Mouse (Mus musculus) heart, adult 2 months (tissue): Measurements from ENCODE around the gene 2210016F16Rik.

Source experiments
- CTCF ChIP-seq: fragments of 200-600 bp; IDR thresholded peaks from 2 replicates; pipeline ENCODE4 v1.8.1; 2022; ENCODE audit warnings: antibody characterized with exemption, mild to moderate bottlenecking, moderate library complexity
- EP300 ChIP-seq: fragments of 200-500 bp; IDR thresholded peaks from 2 replicates; pipeline ENCODE4 v1.6.1; 2011; ENCODE audit warnings: low read depth, low read length, control low read depth; ENCODE audit not compliant: insufficient read depth
- POLR2A ChIP-seq: fragments of 200-500 bp; IDR thresholded peaks from 2 replicates; pipeline ENCODE4 v1.6.1; 2011; ENCODE audit warnings: mild to moderate bottlenecking, low read depth, low read length, control low read depth; ENCODE audit not compliant: insufficient read depth

DNA sequence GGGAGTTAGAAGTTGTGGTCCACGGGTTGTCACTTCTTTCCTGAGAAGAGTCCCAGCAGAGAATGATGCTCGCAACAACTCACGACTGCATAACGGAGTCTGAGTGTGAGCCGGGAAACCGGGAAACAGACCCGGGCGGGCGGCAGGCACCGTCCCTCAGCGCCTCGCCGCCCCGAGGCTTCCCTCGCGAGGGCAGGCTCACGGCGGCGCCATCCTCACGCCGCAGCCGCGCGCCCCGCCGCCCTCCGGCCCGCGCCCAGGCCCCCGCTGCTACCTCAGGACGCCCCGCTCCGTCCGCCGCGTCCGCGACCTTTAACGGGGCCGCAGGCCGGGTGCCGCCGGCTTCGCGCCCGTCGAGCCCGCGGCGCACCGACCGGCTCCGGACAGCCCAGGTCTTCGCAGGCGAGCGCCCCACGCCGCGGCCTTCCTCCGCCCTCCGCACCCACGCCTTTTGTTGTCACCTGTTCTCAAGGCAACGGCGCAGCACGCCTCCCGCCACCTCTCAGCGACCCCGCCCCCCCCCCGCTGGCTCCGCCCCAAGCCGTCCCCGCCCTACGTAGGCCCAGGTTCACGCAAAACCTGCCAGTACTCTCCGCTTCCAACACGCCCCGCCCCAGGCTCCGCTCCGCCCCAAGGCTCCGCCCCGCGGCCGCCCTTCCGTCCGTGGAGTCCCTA, 26.3 kb downstream of the 2210016F16Rik start, which contains the start of gene Kif27:
- TF ChIP-seq CTCF (no peak), POLR2A (no peak), EP300 (no peak)
